Mouse (Mus musculus) G1E (cell line): ENCODE results near the gene En2. TPM values are rescaled to one million over a fixed set of nuclear protein-coding genes. Genes with fewer than 3 reads are reported as not detected.

Experiments
- ATAC-seq: 2 replicates; pipeline ENCODE4 v1.8.0; 2016; ENCODE audit warnings: mild to moderate bottlenecking; ENCODE audit not compliant: insufficient number of reproducible peaks, poor library complexity, low FRiP score, severe bottlenecking; ENCODE audit errors: extremely low read depth
- DNase-seq: peaks from one replicate; pipeline ENCODE4 v3.0.0; 2012; ENCODE audit warnings: low spot score
- H3K27me3 ChIP-seq: 2 replicates; pipeline ENCODE4 v1.6.1; 2012; ENCODE audit warnings: mild to moderate bottlenecking, low read length, inconsistent platforms; ENCODE audit not compliant: insufficient read depth
- H3K36me3 ChIP-seq: replicated peaks from 2 replicates; pipeline ENCODE3; 2012; ENCODE audit warnings: mild to moderate bottlenecking, inconsistent platforms
- H3K4me1 ChIP-seq: 2 replicates; pipeline ENCODE4 v1.6.1; 2012; ENCODE audit warnings: low read depth, low read length, inconsistent platforms, mixed read lengths; ENCODE audit not compliant: insufficient read depth
- H3K4me3 ChIP-seq: 2 replicates; pipeline ENCODE4 v1.5.1; 2012; ENCODE audit warnings: low read depth, mild to moderate bottlenecking, inconsistent platforms, low read length, moderate library complexity, mixed read lengths
- H3K9me3 ChIP-seq: replicated peaks from 2 replicates; pipeline ENCODE4 v1.6.1; 2012; ENCODE audit warnings: inconsistent platforms
- CTCF ChIP-seq: IDR thresholded peaks from 2 replicates; pipeline ENCODE4 v1.5.1; 2012; ENCODE audit warnings: low read depth, low read length, inconsistent platforms, mixed read lengths
- GATA1 ChIP-seq: IDR thresholded peaks from 2 replicates; pipeline ENCODE4 v1.6.1; 2012; ENCODE audit warnings: borderline replicate concordance, low read length, inconsistent platforms, mixed read lengths
- GATA2 ChIP-seq: IDR thresholded peaks from 2 replicates; pipeline ENCODE4 v1.6.1; 2012; ENCODE audit warnings: low read depth, low read length, inconsistent platforms, borderline replicate concordance
- POLR2AphosphoS5 ChIP-seq: IDR thresholded peaks from 2 replicates; pipeline ENCODE4 v1.6.1; 2012; ENCODE audit warnings: low read depth, low read length, inconsistent platforms; ENCODE audit not compliant: insufficient replicate concordance
- TAL1 ChIP-seq: conservative IDR thresholded peaks from 2 replicates; pipeline ENCODE4 v1.6.1; 2012; ENCODE audit warnings: low read depth, low read length, inconsistent platforms, mixed read lengths
- polyA plus RNA-seq: library from polyadenylated mRNA; stranded (reverse); fragments of >175 nt; gene quantifications from 2 replicates; pipeline ENCODE4 v1.2.3, GENCODE M21; 2012
- total RNA-seq, 2 experiments: library from RNA; stranded (forward) in 1 of 2; stranded (reverse) in 1 of 2; fragments of 200-1000 nt in 1 of 2; fragments of >200 nt in 1 of 2; fragmentation: Nextera tagmentation in 1 of 2; gene quantifications; 2 replicates each; pipeline ENCODE4 v1.2.3; 2014 to 2017

En2 gene
- total and polyA plus RNA-seq, 3 experiments = not detected

GRCm38 (mm10) chr5:28175570-28175919 lies 10.1 kb downstream of the En2 start:
- H3K4me1 ChIP-seq = no peaks in the 10 kb centered on the region
- H3K27me3 ChIP-seq = peaks cover 8% of the 10 kb centered on the region
- H3K4me3 ChIP-seq = no peak overlapping the region
- DNase-seq = no peak
- no peak for ATAC-seq
- TF ChIP-seq CTCF (no peak), GATA2 (no peak), GATA1 (no peak), POLR2AphosphoS5 (no peak), TAL1 (no peak)
- H3K36me3 ChIP-seq = no peaks in the 10 kb centered on the region
- no peaks in the 10 kb centered on the region for H3K9me3 ChIP-seq

GRCm38 (mm10) chr5:28176023-28176422 lies 10.5 kb downstream of the En2 start:
- Histone ChIP-seq H3K4me1 (no peaks in the 10 kb centered on the region), H3K4me3 (no peak overlapping the region), H3K36me3 (no peaks in the 10 kb centered on the region), H3K27me3 (peaks cover 5% of the 10 kb centered on the region), H3K9me3 (no peaks in the 10 kb centered on the region)
- TF ChIP-seq TAL1 = no peak
- no peak for TF ChIP-seq GATA1
- TF ChIP-seq GATA2 = no peak
- no peak for TF ChIP-seq POLR2AphosphoS5
- no peak for TF ChIP-seq CTCF
- DNase-seq = no peak
- no peak for ATAC-seq

GRCm38 (mm10) chr5:28176585-28176984 lies 11.1 kb downstream of the En2 start:
- no peaks in the 10 kb centered on the region for H3K4me1 ChIP-seq
- TF ChIP-seq GATA2 = no peak
- TF ChIP-seq TAL1 = no peak
- H3K36me3 ChIP-seq = no peaks in the 10 kb centered on the region
- H3K9me3 ChIP-seq = no peaks in the 10 kb centered on the region
- ATAC-seq (no peak), DNase-seq (no peak)
- H3K27me3 ChIP-seq = peaks cover 3% of the 10 kb centered on the region; the same call in 1 of the 2 replicates
- no peak overlapping the region for H3K4me3 ChIP-seq

- ATAC-seq (no peak), DNase-seq (no peak)
- Histone ChIP-seq H3K4me3 (no peak overlapping the region), H3K9me3 (no peaks in the 10 kb centered on the region), H3K36me3 (no peaks in the 10 kb centered on the region), H3K27me3 (peaks cover 3% of the 10 kb centered on the region; the same call in 1 of the 2 replicates), H3K4me1 (no peaks in the 10 kb centered on the region)
- TF ChIP-seq GATA2 = no peak
These were observed 12.8 kb downstream of the En2 start for GRCm38 (mm10) chr5:28178322-28178721.

- H3K9me3 ChIP-seq = no peaks in the 10 kb centered on the region
- no peak for DNase-seq
- H3K4me3 ChIP-seq = no peak overlapping the region
- no peaks in the 10 kb centered on the region for H3K4me1 ChIP-seq
- no peak for ATAC-seq
- TF ChIP-seq TAL1 (no peak), GATA1 (no peak), POLR2AphosphoS5 (no peak), GATA2 (no peak)
- H3K27me3 ChIP-seq = peaks cover 3% of the 10 kb centered on the region; the same call in 1 of the 2 replicates
- H3K36me3 ChIP-seq = no peaks in the 10 kb centered on the region
These were observed 13.8 kb downstream of the En2 start for GRCm38 (mm10) chr5:28179237-28179790.

GRCm38 (mm10) chr5:28191201-28192098 lies 26.0 kb downstream of the En2 start:
- peaks cover 4% of the 10 kb centered on the region for H3K27me3 ChIP-seq
- no peak overlapping the region for H3K4me3 ChIP-seq
- DNase-seq (no peak), ATAC-seq (no peak)
- H3K36me3 ChIP-seq = no peaks in the 10 kb centered on the region
- no peaks in the 10 kb centered on the region for H3K9me3 ChIP-seq
- no peaks in the 10 kb centered on the region for H3K4me1 ChIP-seq
- TF ChIP-seq POLR2AphosphoS5 = no peak
- TF ChIP-seq GATA1 = no peak
- no peak for TF ChIP-seq CTCF
- TF ChIP-seq TAL1 = no peak
- TF ChIP-seq GATA2 = no peak
